Mouse (Mus musculus): ENCODE results near the gene Rabep1. TPM values are rescaled to one million over a fixed set of nuclear protein-coding genes. Genes with fewer than 3 reads are reported as not detected.

Rabep1 gene
- 79.5 and 90.5 TPM in 2 replicates for polyA plus RNA-seq (2021; fragmentation: Nextera tagmentation)
- long read RNA-seq, experiment 1, full-length matches to known transcripts = 6 of 161 reads
- long read RNA-seq, experiment 1, partial matches to known transcripts = 123 of 161 reads
- long read RNA-seq, experiment 1, other reads (novel, unspliced or antisense) = 32 of 161 reads
- long read RNA-seq, experiment 2, full-length matches to known transcripts = 111 of 231 reads
- long read RNA-seq, experiment 2, partial matches to known transcripts = 53 of 231 reads
- long read RNA-seq, experiment 2, other reads (novel, unspliced or antisense) = 67 of 231 reads

GRCm38 (mm10) chr11:70844559-70845456 is at the start of gene Rabep1:
Rabep1 (plus strand) TSS chr11:70844778.

GRCm38 (mm10) chr11:70812365-70812764 is 32.2 kb upstream of the Rabep1 start, which contains the start of gene Scimp:
Scimp (minus strand) TSS chr11:70812586.

GRCm38 (mm10) chr11:70969821-70970559 is 125.4 kb downstream of the Rabep1 start, which contains the start of the genes Nup88 and Rpain:
Nup88 (minus strand) TSS chr11:70969973.
Rpain (plus strand) TSS chr11:70970213.

GRCm38 (mm10) chr11:70982557-70983228 is 138.1 kb downstream of the Rabep1 start, which contains the start of gene C1qbp:
C1qbp (minus strand) TSS chr11:70983026.

Other genes starting within 250 kb of the Rabep1 start
- not detected in 2 replicates for gene 4930544D05Rik, start 228.9 kb upstream of the Rabep1 start, polyA plus RNA-seq (2021; fragmentation: Nextera tagmentation)
- gene Chrne, start 225.6 kb upstream of the Rabep1 start, polyA plus RNA-seq (2021; fragmentation: Nextera tagmentation) = 0.31 TPM in 1 of 2 replicates, not detected in the other
- 0.11 and 0.15 TPM in 2 replicates for gene Gp1ba, start 205.7 kb upstream of the Rabep1 start, polyA plus RNA-seq (2021; fragmentation: Nextera tagmentation)
- 98.0 and 122 TPM in 2 replicates for gene Rnf167, start 197.5 kb upstream of the Rabep1 start, polyA plus RNA-seq (2021; fragmentation: Nextera tagmentation)
- gene Slc25a11, start 197.3 kb upstream of the Rabep1 start, polyA plus RNA-seq (2021; fragmentation: Nextera tagmentation) = 202 and 213 TPM in 2 replicates
- gene Pfn1, start 190.1 kb upstream of the Rabep1 start, polyA plus RNA-seq (2021; fragmentation: Nextera tagmentation) = 531 and 655 TPM in 2 replicates
- gene Eno3, start 187.6 kb upstream of the Rabep1 start, polyA plus RNA-seq (2021; fragmentation: Nextera tagmentation) = 4.7 and 5.0 TPM in 2 replicates
- 74.2 and 84.7 TPM in 2 replicates for gene Spag7, start 175.4 kb upstream of the Rabep1 start, polyA plus RNA-seq (2021; fragmentation: Nextera tagmentation)
- 105 and 127 TPM in 2 replicates for gene Camta2, start 156.7 kb upstream of the Rabep1 start, polyA plus RNA-seq (2021; fragmentation: Nextera tagmentation)
- gene Inca1, start 144.6 kb upstream of the Rabep1 start, polyA plus RNA-seq (2021; fragmentation: Nextera tagmentation) = 5.2 and 5.7 TPM in 2 replicates
- gene Kif1c, start 144.2 kb upstream of the Rabep1 start, polyA plus RNA-seq (2021; fragmentation: Nextera tagmentation) = 0.90 and 1.3 TPM in 2 replicates
- 12.9 and 14.9 TPM in 2 replicates for gene Zfp3, start 80.6 kb upstream of the Rabep1 start, polyA plus RNA-seq (2021; fragmentation: Nextera tagmentation)
- gene Scimp, start 32.2 kb upstream of the Rabep1 start, polyA plus RNA-seq (2021; fragmentation: Nextera tagmentation) = 0.13 and 0.26 TPM in 2 replicates
- gene Nup88, start 125.2 kb downstream of the Rabep1 start, polyA plus RNA-seq (2021; fragmentation: Nextera tagmentation) = 28.3 and 31.0 TPM in 2 replicates
- 34.4 and 35.8 TPM in 2 replicates for gene Rpain, start 125.4 kb downstream of the Rabep1 start, polyA plus RNA-seq (2021; fragmentation: Nextera tagmentation)
- gene C1qbp, start 138.2 kb downstream of the Rabep1 start, polyA plus RNA-seq (2021; fragmentation: Nextera tagmentation) = 203 and 224 TPM in 2 replicates
- 9.3 and 10.0 TPM in 2 replicates for gene Dhx33, start 159.7 kb downstream of the Rabep1 start, polyA plus RNA-seq (2021; fragmentation: Nextera tagmentation)
- 7.4 and 9.8 TPM in 2 replicates for gene Mis12, start 174.8 kb downstream of the Rabep1 start, polyA plus RNA-seq (2021; fragmentation: Nextera tagmentation)
- gene Derl2, start 175.1 kb downstream of the Rabep1 start, polyA plus RNA-seq (2021; fragmentation: Nextera tagmentation) = 24.1 and 25.6 TPM in 2 replicates
- 214 and 233 TPM in 2 replicates for gene 6330403K07Rik, start 188.7 kb downstream of the Rabep1 start, polyA plus RNA-seq (2021; fragmentation: Nextera tagmentation)

Measured in layer of hippocampus, adult 6 months (tissue).